Comparison of ENCODE assay signal across 16 mouse cellular contexts in the genomic region with DNA sequence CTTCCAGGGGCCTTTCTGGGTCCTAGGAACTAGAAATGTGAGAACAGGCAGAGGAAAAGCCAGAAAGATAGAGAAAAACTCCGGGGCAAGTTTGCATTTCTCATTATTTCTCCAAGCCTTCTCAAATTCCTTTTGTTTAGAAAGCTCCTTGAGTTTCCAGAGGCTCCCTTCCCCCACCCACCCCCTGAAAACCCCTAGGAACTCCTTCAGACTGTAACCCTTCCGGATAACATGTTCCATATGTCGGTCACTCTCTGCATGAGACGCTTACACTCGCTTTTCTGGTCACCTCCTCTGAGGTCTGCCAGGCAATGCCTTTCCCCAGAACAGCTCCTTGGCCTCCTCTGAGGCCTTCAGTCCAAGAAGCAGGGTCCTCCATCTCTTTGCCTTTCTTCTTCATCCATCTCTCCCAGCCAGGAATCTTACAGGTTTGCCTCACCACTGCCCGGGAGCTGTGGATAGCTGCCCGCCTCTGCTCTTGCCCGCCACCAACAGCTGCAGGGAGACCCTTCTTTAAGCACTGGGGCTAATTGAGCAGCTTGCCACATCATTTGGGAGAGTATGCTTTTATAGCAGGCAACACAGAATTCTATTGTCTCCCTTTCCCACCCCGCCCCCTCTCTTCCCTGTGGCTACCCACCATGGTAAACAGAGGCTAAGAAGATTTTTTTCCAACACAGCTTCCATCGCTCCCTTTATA. TPM values are rescaled to one million over a fixed set of nuclear protein-coding genes. Genes with fewer than 3 reads are reported as not detected.
DNase-seq lines count a peak whose midpoint lies in the region; ATAC-seq and TF ChIP-seq lines count a peak whose summit lies in the region.
"Had no signal": no experiment of that assay in that cellular context is flagged by ENCODE, and none has a peak within 500 bp of the region (broad histone marks: within the 10 kb centered on the region; RNA-seq: fewer than 3 reads in every experiment).

No protein-coding gene starts in this region.

- no peak for ATAC-seq in heart, embryonic 13.5 days (ENCODE audit: extremely low read depth, insufficient number of reproducible peaks, low FRiP score, low TSS enrichment)
- ATAC-seq in lung, embryonic 14.5 days (ENCODE audit: insufficient read depth): peak; percentile 73
- ATAC-seq in limb, embryonic 11.5 days (ENCODE audit: insufficient number of reproducible peaks, low FRiP score, low TSS enrichment, low read depth): peak; percentile 86
- ATAC-seq: Patski had no signal

- no peaks in the 10 kb centered on the region for H3K27me3 ChIP-seq in heart, embryonic 13.5 days (replicated peaks)
- H3K27me3 ChIP-seq in lung, embryonic 14.5 days (ENCODE audit: insufficient read depth, low read length): no peaks in the 10 kb centered on the region
- no peaks in the 10 kb centered on the region for H3K27me3 ChIP-seq in limb, embryonic 11.5 days (ENCODE audit: control insufficient read depth, insufficient read depth, low read length)
- H3K27me3 ChIP-seq: Patski had no signal

- WGBS in heart, embryonic 13.5 days: 52% methylated on average over 10 of the region's 10 CpGs
- WGBS in lung, embryonic 14.5 days: 29% methylated on average over 10 of the region's 10 CpGs
- 15% methylated on average over 10 of the region's 10 CpGs for WGBS in limb, embryonic 11.5 days

- TF ChIP-seq CTCF in lung, embryonic 14.5 days (IDR thresholded peaks at IDR 0.05; ENCODE audit: low read depth): no peak

- no peak overlapping the region for H3K4me2 ChIP-seq in heart, embryonic 13.5 days
- H3K4me2 ChIP-seq in lung, embryonic 14.5 days: no peak overlapping the region
- H3K4me2 ChIP-seq in limb, embryonic 11.5 days (ENCODE audit: low read depth, severe bottlenecking): peak overlapping the region; percentile 33; the same call in 1 of the 2 replicates

- H3K9me3 ChIP-seq in heart, embryonic 13.5 days: no peaks in the 10 kb centered on the region
- no peaks in the 10 kb centered on the region for H3K9me3 ChIP-seq in lung, embryonic 14.5 days (ENCODE audit: low read depth, low read length)
- H3K9me3 ChIP-seq in limb, embryonic 11.5 days (ENCODE audit: control insufficient read depth, low read length): no peaks in the 10 kb centered on the region

- H3K27ac ChIP-seq in heart, embryonic 13.5 days (replicated peaks): peak overlapping the region; percentile 70
- peak overlapping the region; percentile 91 for H3K27ac ChIP-seq in lung, embryonic 14.5 days (ENCODE audit: low read depth)
- H3K27ac ChIP-seq in limb, embryonic 11.5 days (replicated peaks; ENCODE audit: low read depth, low read length): peak overlapping the region; percentile 99
- H3K27ac ChIP-seq: macrophage had no signal

- H3K36me3 ChIP-seq in heart, embryonic 13.5 days: no peaks in the 10 kb centered on the region
- H3K36me3 ChIP-seq in lung, embryonic 14.5 days (ENCODE audit: insufficient read depth): no peaks in the 10 kb centered on the region
- H3K36me3 ChIP-seq in limb, embryonic 11.5 days (ENCODE audit: control insufficient read depth, insufficient read depth, low read length): 0 out of 2 replicates have a peak, but pooled peaks cover 2% of the 10 kb centered on the region

- DNase-seq in heart, adult 18-20 months: no peak
- peak; percentile 73 for DNase-seq in lung, embryonic 14.5 days
- DNase-seq in lung, postnatal 14 days: no peak
- peak; percentile 46 for DNase-seq in embryo, embryonic 9.5 days (ENCODE audit: extremely low spot score)
- DNase-seq in limb, embryonic 11.5 days (ENCODE audit: low spot score): peak; percentile 73
- no peak for DNase-seq in T-cell, adult 2 months (ENCODE audit: low spot score)
- DNase-seq in frontal cortex, postnatal 25 days (ENCODE audit: low spot score in 2 of 2): no peak
- DNase-seq: adrenal gland, postnatal 10 days; cerebellum, adult 11-12 months; heart, adult 11 months; kidney, postnatal 4 days; right cerebral cortex, postnatal 25 days; thymus, adult 18-20 months had no signal

- no peak overlapping the region for H3K9ac ChIP-seq in heart, embryonic 13.5 days
- peak overlapping the region; percentile 27 for H3K9ac ChIP-seq in lung, embryonic 14.5 days
- H3K9ac ChIP-seq in limb, embryonic 11.5 days (ENCODE audit: low read length): peak overlapping the region; percentile 57

- no peak overlapping the region for H3K4me3 ChIP-seq in heart, embryonic 13.5 days
- no peak overlapping the region for H3K4me3 ChIP-seq in lung, embryonic 14.5 days (ENCODE audit: low read depth, low read length)
- no peak overlapping the region for H3K4me3 ChIP-seq in limb, embryonic 11.5 days (ENCODE audit: low read depth, low read length)

- peaks cover 39% of the 10 kb centered on the region for H3K4me1 ChIP-seq in heart, embryonic 13.5 days
- H3K4me1 ChIP-seq in lung, embryonic 14.5 days (ENCODE audit: insufficient read depth): peaks cover 24% of the 10 kb centered on the region
- H3K4me1 ChIP-seq in limb, embryonic 11.5 days (ENCODE audit: control insufficient read depth, insufficient read depth, low read length): peaks cover 22% of the 10 kb centered on the region

RNA-seq across cellular contexts. Expression of a gene that starts 51.6 kb away (rescaled TPM):
- 7.4 and 8.9 TPM in 2 replicates for polyA plus RNA-seq in heart, embryonic 13.5 days (2015; fragmentation: Nextera tagmentation; extraction: Ambion mirVana)
- 1 to 10 TPM; 2.8 to 3.4 TPM for total RNA-seq in heart, adult 18-20 months (2021)
- polyA plus RNA-seq in lung, embryonic 14.5 days (2014; fragmentation: Nextera tagmentation; extraction: Ambion mirVana): 4.3 and 4.7 TPM in 2 replicates
- 26.8 and 29.7 TPM in 2 replicates for polyA plus RNA-seq in limb, embryonic 11.5 days (2014; fragmentation: Nextera tagmentation; extraction: Ambion mirVana)
- polyA plus RNA-seq: macrophage, Patski had no signal

Comparison
In these comparisons a context has a peak if more than half of its experiments do, and no peak if none do; other contexts are left out.
1. DNase-seq: peak in lung, embryonic 14.5 days (single experiment), embryo, embryonic 9.5 days (single experiment) and limb, embryonic 11.5 days (single experiment); none in heart, adult 18-20 months (0 of 2), lung, postnatal 14 days (single experiment), T-cell, adult 2 months (single experiment) and frontal cortex, postnatal 25 days (0 of 2).
2. Peak in every context shown above with its lines, with median percentiles within 50 percentile points of each other: H3K27ac ChIP-seq.